Mouse (Mus musculus) intestine, embryonic 14.5 days (tissue): ENCODE results near the gene Eid3. TPM values are rescaled to one million over a fixed set of nuclear protein-coding genes. Genes with fewer than 3 reads are reported as not detected.
A peak's percentile ranks its signal among the peaks of the same experiment; 100 is the strongest.

Source experiments
- ATAC-seq: fragments of 200-750 bp; cut with Nextera tagmentation; replicated peaks from 2 replicates; pipeline ENCODE4 v1.8.0; 2017; ENCODE audit warnings: low read depth, moderate number of reproducible peaks, moderate TSS enrichment, moderate library complexity; ENCODE audit not compliant: low FRiP score, low TSS enrichment
- DNase-seq: peaks from one replicate; pipeline ENCODE4 v3.0.0-alpha.2; 2018; ENCODE audit warnings: low spot score
- H3K27ac ChIP-seq: fragments of 300-500 bp; sonication (generic); 2 replicates; pipeline ENCODE4 v1.5.1; 2014; ENCODE audit warnings: low read depth, mild to moderate bottlenecking, control low read depth
- H3K27me3 ChIP-seq: fragments of 300-500 bp; sonication (generic); replicated peaks from 2 replicates; pipeline ENCODE4 v1.6.1; 2014; ENCODE audit warnings: low read length, control low read depth; ENCODE audit not compliant: control insufficient read depth, insufficient read depth
- H3K36me3 ChIP-seq: fragments of 300-500 bp; sonication (generic); 2 replicates; pipeline ENCODE4 v1.6.1; 2014; ENCODE audit warnings: low read length, control low read depth; ENCODE audit not compliant: control insufficient read depth, insufficient read depth
- H3K4me1 ChIP-seq: fragments of 300-500 bp; sonication (generic); replicated peaks from 2 replicates; pipeline ENCODE4 v1.6.1; 2014; ENCODE audit warnings: low read length, control low read depth, mixed read lengths; ENCODE audit not compliant: control insufficient read depth, insufficient read depth
- H3K4me2 ChIP-seq: fragments of 300-500 bp; sonication (generic); 2 replicates; pipeline ENCODE4 v1.6.1; 2014; ENCODE audit warnings: low read length
- H3K4me3 ChIP-seq: fragments of 300-500 bp; sonication (generic); 2 replicates; pipeline ENCODE4 v1.5.1; 2014; ENCODE audit warnings: low read depth, low read length, control low read depth, mixed read lengths
- H3K9ac ChIP-seq: fragments of 300-500 bp; sonication (generic); 2 replicates; pipeline ENCODE4 v1.6.1; 2014; ENCODE audit warnings: mild to moderate bottlenecking, low read length
- H3K9me3 ChIP-seq: fragments of 300-500 bp; sonication (generic); 2 replicates; pipeline ENCODE4 v1.6.1; 2016; ENCODE audit warnings: low read length, control low read depth; ENCODE audit not compliant: control insufficient read depth
- WGBS: fragments of 180-500 bp; shearing (Covaris S2); extraction: QIAGEN DNeasy Blood & Tissue Kit; methylation state at CpG from one replicate; pipeline ENCODE4 v1.1.7; 2014; 5-methylcytosine and 5-hydroxymethylcytosine counted together
- polyA plus RNA-seq: library from polyadenylated mRNA; unstranded; fragments of >200 nt; fragmentation: Nextera tagmentation; extraction: Ambion mirVana; gene quantifications from 2 replicates; pipeline ENCODE4 v1.2.1, GENCODE M21; 2014

The Eid3 gene
- polyA plus RNA-seq, 1 experiment from 2014 or later: 0.31 TPM

GRCm38 (mm10) chr10:82909382-82909781 lies 43.0 kb downstream of the Eid3 start:
- H3K4me1 ChIP-seq: no peaks in the 10 kb centered on the region
- no peak overlapping the region for H3K27ac ChIP-seq
- 18% methylated on average over 9 of the region's 9 CpGs for whole genome bisulfite sequencing
- DNase-seq: peak; percentile 88
- ATAC-seq: no peak
- no peak overlapping the region for H3K4me3 ChIP-seq
- H3K27me3 ChIP-seq: no peaks in the 10 kb centered on the region
- H3K9ac ChIP-seq: no peak overlapping the region
- H3K9me3 ChIP-seq: no peaks in the 10 kb centered on the region
- H3K36me3 ChIP-seq: no peaks in the 10 kb centered on the region
- no peak overlapping the region for H3K4me2 ChIP-seq

- no peak overlapping the region for H3K27ac ChIP-seq
- H3K9me3 ChIP-seq: no peaks in the 10 kb centered on the region
- WGBS: 83% methylated on average over 3 of the region's 3 CpGs
- no peak overlapping the region for H3K4me3 ChIP-seq
- ATAC-seq (no peak), DNase-seq (no peak)
- H3K4me2 ChIP-seq: no peak overlapping the region
- no peaks in the 10 kb centered on the region for H3K36me3 ChIP-seq
- H3K4me1 ChIP-seq: no peaks in the 10 kb centered on the region
- no peaks in the 10 kb centered on the region for H3K27me3 ChIP-seq
- no peak overlapping the region for H3K9ac ChIP-seq
Measured at GRCm38 (mm10) chr10:82910198-82910597, 43.8 kb downstream of the Eid3 start.

GRCm38 (mm10) chr10:82913238-82913637 lies 46.8 kb downstream of the Eid3 start:
- Histone ChIP-seq H3K4me2 (no peak overlapping the region), H3K4me3 (no peak overlapping the region), H3K27me3 (no peaks in the 10 kb centered on the region), H3K9ac (no peak overlapping the region), H3K4me1 (no peaks in the 10 kb centered on the region), H3K36me3 (no peaks in the 10 kb centered on the region), H3K9me3 (no peaks in the 10 kb centered on the region), H3K27ac (no peak overlapping the region)
- 67% methylated on average over 4 of the region's 4 CpGs for WGBS
- DNase-seq (no peak), ATAC-seq (no peak)

- no peak overlapping the region for H3K9ac ChIP-seq
- ATAC-seq (no peak), DNase-seq (no peak)
- H3K4me2 ChIP-seq: no peak overlapping the region
- 83% methylated on average over 6 of the region's 6 CpGs for WGBS
- no peak overlapping the region for H3K4me3 ChIP-seq
- no peak overlapping the region for H3K27ac ChIP-seq
- H3K9me3 ChIP-seq: no peaks in the 10 kb centered on the region
- no peaks in the 10 kb centered on the region for H3K4me1 ChIP-seq
- no peaks in the 10 kb centered on the region for H3K36me3 ChIP-seq
- no peaks in the 10 kb centered on the region for H3K27me3 ChIP-seq
Measured at GRCm38 (mm10) chr10:82913772-82914171, 47.3 kb downstream of the Eid3 start.

Other genes with a start within 250 kb of the Eid3 start
- gene 1190007I07Rik, start 243.4 kb upstream of the Eid3 start, polyA plus RNA-seq: 65.8 and 67.6 TPM in 2 replicates
- 152 and 162 TPM in 2 replicates for gene Tdg, start 236.8 kb upstream of the Eid3 start, polyA plus RNA-seq
- gene Glt8d2, start 176.0 kb upstream of the Eid3 start, polyA plus RNA-seq: 5.3 and 7.5 TPM in 2 replicates
- 26.3 and 31.5 TPM in 2 replicates for gene Hcfc2, start 170.5 kb upstream of the Eid3 start, polyA plus RNA-seq
- gene Nfyb, start 102.5 kb upstream of the Eid3 start, polyA plus RNA-seq: 42.8 and 42.9 TPM in 2 replicates
- gene Txnrd1, start 32.7 kb upstream of the Eid3 start, polyA plus RNA-seq: 124 and 128 TPM in 2 replicates
- gene Chst11, start 118.9 kb downstream of the Eid3 start, polyA plus RNA-seq: 2.0 and 2.2 TPM in 2 replicates